Mouse (Mus musculus) liver, adult 2 months (tissue): ENCODE results near the gene Gramd1c. TPM values are rescaled to one million over a fixed set of nuclear protein-coding genes. Genes with fewer than 3 reads are reported as not detected.
A peak's percentile ranks its signal among the peaks of the same experiment; 100 is the strongest.

ENCODE experiments used
- DNase-seq: peaks from one replicate; pipeline ENCODE4 v3.0.0-alpha.2; 2011; ENCODE audit warnings: low read depth, low spot score; ENCODE audit errors: extremely low read depth
- H3K27ac ChIP-seq: fragments of 200-500 bp; replicated peaks from 2 replicates; pipeline ENCODE4 v1.5.1; 2012; ENCODE audit warnings: low read depth, mild to moderate bottlenecking, control low read depth, inconsistent platforms, low read length; ENCODE audit not compliant: insufficient read depth
- H3K27me3 ChIP-seq: fragments of 200-500 bp; 2 replicates; pipeline ENCODE4 v1.6.1; 2012; ENCODE audit warnings: mild to moderate bottlenecking, moderate library complexity, low read length, inconsistent platforms; ENCODE audit not compliant: control insufficient read depth, insufficient read depth
- H3K36me3 ChIP-seq: fragments of 200-500 bp; 2 replicates; pipeline ENCODE4 v1.6.1; 2012; ENCODE audit warnings: low read length, inconsistent platforms; ENCODE audit not compliant: control insufficient read depth, insufficient read depth
- H3K4me1 ChIP-seq: fragments of 200-500 bp; 2 replicates; pipeline ENCODE4 v1.6.1; 2011; ENCODE audit warnings: low read length; ENCODE audit not compliant: control insufficient read depth, insufficient read depth
- H3K4me3 ChIP-seq: fragments of 200-500 bp; 2 replicates; pipeline ENCODE4 v1.5.1; 2011; ENCODE audit warnings: low read depth, mild to moderate bottlenecking, control low read depth, low read length, moderate library complexity; ENCODE audit not compliant: insufficient read depth
- H3K79me2 ChIP-seq: fragments of 200-500 bp; 2 replicates; pipeline ENCODE4 v1.6.1; 2012; ENCODE audit warnings: inconsistent platforms, mild to moderate bottlenecking, low read length, moderate library complexity; ENCODE audit not compliant: control insufficient read depth, insufficient read depth
- H3K9ac ChIP-seq: fragments of 200-500 bp; 2 replicates; pipeline ENCODE4 v1.6.1; 2012; ENCODE audit warnings: low read depth, mild to moderate bottlenecking, control low read depth, inconsistent platforms, low read length
- CTCF ChIP-seq: fragments of 200-500 bp; IDR thresholded peaks from 2 replicates; pipeline ENCODE4 v1.5.1; 2011; ENCODE audit warnings: low read depth, low read length, control low read depth
- POLR2A ChIP-seq: fragments of 200-500 bp; IDR thresholded peaks from 2 replicates; pipeline ENCODE4 v1.6.1; 2011; ENCODE audit warnings: low read length, control low read depth; ENCODE audit not compliant: insufficient read depth; ENCODE audit errors: extremely low read depth
- WGBS: fragments of 180-500 bp; shearing (Covaris S2); methylation state at CpG from one replicate; pipeline ENCODE4 v1.1.7; 2018; 5-methylcytosine and 5-hydroxymethylcytosine counted together
- polyA plus RNA-seq: library from polyadenylated mRNA; depleted of rRNA; stranded (reverse); fragments of >200 nt; gene quantifications from 2 replicates; pipeline ENCODE4 v1.2.3, GENCODE M21; 2012
- total RNA-seq: library from RNA; depleted of rRNA; stranded (reverse); fragments of >200 nt; gene quantifications from 2 replicates; pipeline ENCODE4 v1.2.3, GENCODE M21; 2014

Gene Gramd1c
- total and polyA plus RNA-seq, 2 experiments: 6.6 to 48.5 TPM

GRCm38 (mm10) chr16:44017707-44018106 is 45.4 kb downstream of the Gramd1c start:
- peaks cover 4% of the 10 kb centered on the region for H3K36me3 ChIP-seq
- TF ChIP-seq CTCF (no peak), POLR2A (no peak)
- no peak overlapping the region for H3K4me3 ChIP-seq
- no peaks in the 10 kb centered on the region for H3K27me3 ChIP-seq
- no peak overlapping the region; the same call in 1 of the 2 replicates for H3K27ac ChIP-seq
- WGBS: 45% methylated on average over 4 of the region's 4 CpGs
- no peak overlapping the region for H3K9ac ChIP-seq
- peak; percentile 21 for DNase-seq
- peaks cover 5% of the 10 kb centered on the region; the same call in 1 of the 2 replicates for H3K4me1 ChIP-seq
- H3K79me2 ChIP-seq: no peaks in the 10 kb centered on the region

- Histone ChIP-seq H3K4me3 (peak overlapping the region; percentile 40; the same call in 1 of the 2 replicates), H3K27ac (no peak overlapping the region; the same call in 1 of the 2 replicates), H3K4me1 (peaks cover 5% of the 10 kb centered on the region; the same call in 1 of the 2 replicates), H3K9ac (no peak overlapping the region), H3K79me2 (no peaks in the 10 kb centered on the region), H3K36me3 (peaks cover 18% of the 10 kb centered on the region), H3K27me3 (no peaks in the 10 kb centered on the region)
- WGBS: 6% methylated on average over 11 of the region's 11 CpGs
- no peak for TF ChIP-seq CTCF
- peak; percentile 74 for DNase-seq
Observed at GRCm38 (mm10) chr16:44016164-44016563, 47.0 kb downstream of the Gramd1c start.

DNA sequence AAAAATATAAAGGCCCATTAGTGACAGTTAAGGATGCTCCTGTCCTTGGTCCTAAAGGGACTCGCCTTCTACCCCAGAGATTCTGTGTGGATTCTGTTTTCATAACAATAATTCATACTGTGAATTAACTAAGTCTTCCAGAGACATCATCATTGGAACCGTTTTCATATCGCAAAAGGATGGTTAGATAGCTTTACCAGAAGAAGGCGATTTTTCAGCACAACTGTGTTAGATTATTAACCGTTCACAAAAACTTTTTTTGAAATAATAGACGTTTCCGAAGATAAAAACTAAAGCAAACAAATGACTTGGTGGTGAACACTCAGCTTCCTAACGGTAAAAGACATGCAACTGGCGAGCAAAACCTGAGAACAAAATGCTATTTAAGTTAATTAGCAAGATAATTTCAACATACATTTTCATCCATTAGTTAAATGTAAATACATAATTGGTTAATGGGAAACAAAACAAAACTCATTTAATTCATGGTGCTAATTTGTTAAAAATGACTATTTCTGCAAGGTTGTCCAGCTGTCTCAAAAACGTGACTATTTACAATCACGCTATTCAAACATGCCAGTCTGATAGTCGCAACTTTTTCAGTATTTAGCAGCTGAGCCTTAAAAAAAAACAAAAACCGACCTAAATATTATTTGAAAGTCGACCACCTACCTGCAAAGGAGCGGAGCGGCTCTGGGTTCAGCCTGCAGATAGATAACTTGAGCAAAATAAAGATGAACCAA is 47.6 kb downstream of the Gramd1c start:
- H3K4me3 ChIP-seq: peak overlapping the region; percentile 40; the same call in 1 of the 2 replicates
- 43% methylated on average over 16 of the region's 16 CpGs for WGBS
- no peaks in the 10 kb centered on the region for H3K27me3 ChIP-seq
- no peak overlapping the region for H3K9ac ChIP-seq
- TF ChIP-seq CTCF (no peak), POLR2A (no peak)
- no peak for DNase-seq
- H3K79me2 ChIP-seq: no peaks in the 10 kb centered on the region
- H3K36me3 ChIP-seq: peaks cover 20% of the 10 kb centered on the region
- H3K4me1 ChIP-seq: peaks cover 5% of the 10 kb centered on the region; the same call in 1 of the 2 replicates
- H3K27ac ChIP-seq: no peak overlapping the region; the same call in 1 of the 2 replicates

GRCm38 (mm10) chr16:44011010-44011409 is 52.1 kb downstream of the Gramd1c start:
- H3K27me3 ChIP-seq: no peaks in the 10 kb centered on the region
- no peak for DNase-seq
- H3K4me3 ChIP-seq: no peak overlapping the region
- H3K27ac ChIP-seq: no peak overlapping the region
- no peaks in the 10 kb centered on the region for H3K79me2 ChIP-seq
- H3K4me1 ChIP-seq: no peaks in the 10 kb centered on the region
- 84% methylated on average over 5 of the region's 5 CpGs for WGBS
- no peak for TF ChIP-seq POLR2A
- TF ChIP-seq CTCF: no peak
- H3K36me3 ChIP-seq: peaks cover 49% of the 10 kb centered on the region
- no peak overlapping the region for H3K9ac ChIP-seq

DNA sequence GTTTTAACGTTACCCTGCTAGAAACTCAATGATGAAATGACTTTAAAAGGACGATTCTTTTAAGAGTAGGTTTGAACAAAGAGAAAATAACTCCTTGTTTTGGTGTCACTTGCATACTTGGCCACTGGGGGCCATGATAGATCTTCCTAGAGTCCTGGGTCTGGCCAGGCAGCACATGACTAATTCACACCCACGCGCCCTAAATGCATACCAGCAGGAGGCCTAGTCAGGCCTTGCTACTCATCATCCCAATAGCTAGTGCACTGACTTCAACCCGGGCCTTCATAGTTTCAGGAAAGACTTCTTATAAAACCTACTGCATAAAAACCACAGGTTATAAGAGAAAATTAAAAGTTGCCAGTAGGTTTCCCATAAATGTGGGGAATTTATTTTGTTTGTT is 61.1 kb downstream of the Gramd1c start:
- no peak for DNase-seq
- H3K79me2 ChIP-seq: no peaks in the 10 kb centered on the region
- peaks cover 36% of the 10 kb centered on the region for H3K36me3 ChIP-seq
- H3K4me1 ChIP-seq: no peaks in the 10 kb centered on the region
- no peak overlapping the region for H3K4me3 ChIP-seq
- H3K27me3 ChIP-seq: no peaks in the 10 kb centered on the region
- WGBS: 68% methylated on average over 5 of the region's 5 CpGs
- TF ChIP-seq CTCF (peak; percentile 50), POLR2A (no peak)
- H3K27ac ChIP-seq: no peak overlapping the region
- no peak overlapping the region for H3K9ac ChIP-seq

DNA sequence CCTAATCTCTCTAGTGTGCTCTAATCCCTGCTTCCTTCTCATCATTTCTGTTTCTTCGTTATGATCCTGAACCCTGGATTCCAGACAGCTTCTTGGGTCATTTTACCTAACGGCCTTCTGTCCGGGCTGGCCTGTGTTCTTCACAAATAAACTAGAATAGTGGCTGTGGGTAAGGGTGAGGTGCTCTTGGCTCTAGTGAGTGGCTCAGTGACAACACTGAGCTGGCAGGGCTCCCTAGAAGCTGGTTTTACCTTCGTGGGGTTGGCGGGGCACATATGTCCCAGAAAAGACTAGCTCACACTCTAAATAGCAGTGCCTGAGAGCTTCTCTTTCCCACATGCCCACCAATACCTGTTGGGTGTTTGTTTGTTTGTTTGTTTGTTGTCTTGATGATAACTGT is 63.6 kb downstream of the Gramd1c start:
- Histone ChIP-seq H3K4me3 (no peak overlapping the region), H3K27me3 (no peaks in the 10 kb centered on the region), H3K9ac (no peak overlapping the region), H3K27ac (no peak overlapping the region; the same call in 1 of the 2 replicates), H3K36me3 (peaks cover 25% of the 10 kb centered on the region), H3K4me1 (no peaks in the 10 kb centered on the region), H3K79me2 (no peaks in the 10 kb centered on the region)
- TF ChIP-seq POLR2A (no peak), CTCF (no peak)
- DNase-seq: peak; percentile 71
- 23% methylated on average over 5 of the region's 5 CpGs for WGBS
